Mouse (Mus musculus) small intestine, adult 2 months (tissue): ENCODE measurements around the gene Gm20388.

Source experiments
- CTCF ChIP-seq: fragments of 200-500 bp; IDR thresholded peaks from 2 replicates; pipeline ENCODE4 v1.5.1; 2012; ENCODE audit warnings: low read depth, mild to moderate bottlenecking, control low read depth, inconsistent platforms, low read length, moderate library complexity, mixed read lengths; ENCODE audit not compliant: insufficient replicate concordance, insufficient read length; ENCODE audit errors: extremely low read depth
- POLR2A ChIP-seq: fragments of 200-500 bp; IDR thresholded peaks from 2 replicates; pipeline ENCODE4 v1.6.1; 2012; ENCODE audit warnings: low read depth, mild to moderate bottlenecking, control low read depth, inconsistent platforms, low read length, moderate library complexity

DNA sequence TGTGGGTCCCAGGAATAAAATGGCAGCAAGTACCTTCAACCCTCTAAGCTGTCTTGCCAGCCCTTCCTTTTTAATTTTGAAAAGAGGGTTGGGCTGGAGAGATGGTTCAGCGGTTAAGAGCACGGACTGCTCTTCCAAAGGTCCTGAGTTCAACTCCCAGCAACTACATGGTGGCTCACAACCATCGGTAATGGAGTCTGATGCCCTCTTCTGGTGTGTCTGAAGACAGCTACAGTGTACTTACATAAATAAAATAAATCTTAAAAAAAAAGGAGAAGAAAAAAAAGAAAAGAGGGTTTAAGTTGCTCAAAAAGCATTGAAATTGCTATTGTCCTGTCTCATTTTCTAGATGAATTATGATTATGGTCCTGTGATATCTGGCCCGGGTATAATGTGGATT is 3190.6 kb downstream of the Gm20388 start:
- TF ChIP-seq POLR2A (no peak), CTCF (no peak)
